Mouse (Mus musculus): Measurements from ENCODE around the gene Ssxb6. TPM values are rescaled to one million over a fixed set of nuclear protein-coding genes. Genes with fewer than 3 reads are reported as not detected.
"Not testable (repeated sequence)": the region's sequence is repeated elsewhere in the genome, so short reads cannot be mapped to it uniquely, and the experiment has no call there.

The Ssxb6 gene
- not detected for total RNA-seq (2021)
- long read RNA-seq: 0 reads

- not testable (repeated sequence) for DNase-seq (ENCODE audit: low spot score in 2 of 2)
Measured at GRCm38 (mm10) chrX:8548155-8548554, at the start of gene Ssxb6. Gene Ssxb6 (minus strand): TSS chrX:8548255.

GRCm38 (mm10) chrX:8591716-8592115 lies 43.7 kb upstream of the Ssxb6 start, which contains the start of gene Ssxb3:
Gene Ssxb3 (minus strand): TSS chrX:8591816.
- not testable (repeated sequence) for DNase-seq (ENCODE audit: low spot score in 2 of 2)

- no peak for DNase-seq (ENCODE audit: low spot score in 2 of 2)
Measured at GRCm38 (mm10) chrX:8524854-8525253, 23.2 kb downstream of the Ssxb6 start, which contains the start of gene Gm14459. Gene Gm14459 (minus strand): TSS chrX:8524954.

Other genes starting within 250 kb of the Ssxb6 start
- gene Ssxb10, start 220.8 kb downstream of the Ssxb6 start, total RNA-seq (2021): not detected
- not detected for gene Ssxb9, start 181.3 kb downstream of the Ssxb6 start, total RNA-seq (2021)
- gene Ssxb1, start 134.9 kb downstream of the Ssxb6 start, total RNA-seq (2021): not detected
- not detected for gene Ssxb2, start 86.5 kb downstream of the Ssxb6 start, total RNA-seq (2021)
- not detected for gene Gm14459, start 23.3 kb downstream of the Ssxb6 start, total RNA-seq (2021)
- gene Ssxb3, start 43.6 kb upstream of the Ssxb6 start, total RNA-seq (2021): not detected
- gene Ssxb8, start 142.6 kb upstream of the Ssxb6 start, total RNA-seq (2021): not detected
- gene Ssx9, start 200.2 kb upstream of the Ssxb6 start, total RNA-seq (2021): not detected

All from layer of hippocampus, postnatal 10 days (tissue).